Mouse (Mus musculus): Measurements from ENCODE around the gene Nat9.

Nat9 gene

DNA sequence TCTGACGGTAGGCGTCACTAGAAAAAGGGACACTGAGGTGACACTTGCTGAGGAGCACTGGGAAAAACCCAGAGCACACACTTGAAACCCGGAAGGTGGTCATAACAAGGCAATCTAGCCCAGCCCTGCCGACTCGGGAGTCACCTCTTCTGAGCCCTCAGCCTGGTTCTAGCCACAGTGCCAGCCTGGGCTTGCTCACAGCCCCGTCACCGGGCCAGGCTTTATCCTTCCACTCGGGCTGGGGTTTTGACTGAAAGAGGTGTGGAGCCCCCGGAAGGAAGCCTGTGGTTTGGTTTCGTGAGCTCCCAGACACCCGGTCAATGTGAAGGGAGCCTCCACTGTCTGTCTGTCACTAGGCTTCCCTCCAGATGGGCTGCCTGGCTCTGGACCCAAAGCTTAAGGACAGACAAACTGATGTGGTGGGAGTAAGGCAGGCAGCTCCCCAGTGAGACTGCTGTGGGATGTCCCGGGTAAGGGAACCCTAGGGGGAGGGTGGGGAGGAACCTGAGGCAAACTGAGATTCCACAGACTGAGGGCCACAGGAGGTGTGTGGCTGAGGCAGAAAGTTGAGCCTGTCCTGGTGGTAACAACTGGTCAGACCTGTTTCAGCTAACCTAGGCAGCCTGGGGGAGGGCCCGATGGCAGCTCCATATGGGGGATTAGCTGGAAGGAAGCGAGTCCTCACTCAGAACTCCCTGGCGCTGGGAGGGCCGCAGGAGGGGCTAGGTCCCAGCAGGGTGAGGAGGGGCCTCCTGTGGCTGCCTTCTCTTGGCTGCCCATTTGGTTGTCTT is 13.9 kb downstream of the Nat9 start:
- no peak for DNase-seq

DNA sequence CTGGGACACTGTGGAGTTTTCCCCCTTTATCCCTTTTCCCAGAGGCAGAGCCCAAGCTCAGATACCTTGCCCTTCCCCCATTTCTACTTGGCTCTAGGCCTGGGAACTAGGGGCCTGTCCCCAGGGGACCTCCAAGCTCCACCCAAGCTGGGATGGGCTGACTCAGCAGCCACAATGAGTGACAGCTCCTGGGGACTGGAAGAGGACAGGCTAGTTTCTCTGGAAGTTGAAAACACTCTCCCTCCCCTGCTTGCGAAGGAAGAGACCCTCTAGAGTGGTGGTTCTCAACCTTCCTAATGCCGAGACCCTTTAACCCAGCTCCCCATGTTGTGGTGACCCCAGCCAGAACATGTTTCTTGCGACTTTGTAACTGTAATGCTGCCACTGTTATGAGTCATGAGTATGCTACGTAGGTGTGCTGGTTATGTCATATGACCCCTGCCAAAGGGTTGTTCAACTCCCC is 14.8 kb downstream of the Nat9 start:
- DNase-seq, result peak; percentile 72

DNA sequence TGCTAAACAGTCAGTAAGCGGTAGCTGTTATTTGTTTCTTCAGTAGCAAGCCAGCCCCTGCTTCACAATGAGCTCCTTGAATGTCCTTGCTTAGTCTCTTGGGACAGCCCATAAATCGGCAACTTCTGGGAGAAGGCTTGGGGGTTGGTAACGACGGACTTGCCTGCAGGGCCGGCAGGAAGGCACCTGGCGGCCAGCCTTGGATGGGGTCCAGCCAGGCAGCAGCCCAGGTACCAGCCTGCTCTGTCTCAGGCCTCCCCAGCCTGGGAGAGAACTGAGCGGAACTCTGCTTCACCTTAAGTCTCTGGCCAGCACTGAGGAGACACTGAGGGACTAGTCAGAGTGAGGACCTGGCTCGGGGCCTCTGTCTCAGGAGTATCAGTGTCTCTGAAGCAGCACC is 16.5 kb downstream of the Nat9 start:
- no peak for DNase-seq

- no peak for DNase-seq
These were observed 18.2 kb downstream of the Nat9 start for GRCm38 (mm10) chr11:115169430-115169829.

DNA sequence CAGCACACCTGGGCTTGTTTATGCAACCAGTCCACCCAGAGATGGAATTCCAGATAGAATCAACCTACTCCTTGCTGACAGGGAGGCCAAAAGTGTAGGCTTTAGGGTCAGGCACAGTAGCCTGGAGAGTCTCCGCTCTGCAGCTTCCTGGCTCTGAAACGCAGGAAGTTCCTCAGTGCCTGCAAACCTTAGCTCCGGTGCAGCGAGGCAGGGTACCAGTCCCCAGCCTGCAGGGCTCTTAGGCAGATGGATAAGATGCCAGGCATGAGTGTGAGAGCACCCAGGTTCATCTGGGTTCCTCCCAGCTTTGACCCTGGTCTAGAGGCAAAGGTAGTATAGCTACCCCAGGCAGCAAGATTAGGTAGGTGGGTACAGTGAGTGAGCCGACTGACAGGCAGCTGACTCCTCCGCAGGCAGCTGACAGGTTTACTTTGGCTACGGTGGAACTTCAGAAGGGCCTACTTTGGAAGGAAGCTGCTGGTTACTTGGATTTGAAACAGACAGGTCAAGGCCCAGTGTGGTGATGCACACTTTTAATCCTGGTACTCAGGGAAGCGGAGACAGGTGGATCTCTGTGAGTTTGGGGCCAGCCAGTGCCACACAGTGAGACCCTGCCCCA is 19.9 kb downstream of the Nat9 start:
- no peak for DNase-seq

GRCm38 (mm10) chr11:115166776-115167175 is 20.9 kb downstream of the Nat9 start:
- no peak for DNase-seq

GRCm38 (mm10) chr11:115164976-115165374 is 22.7 kb downstream of the Nat9 start:
- DNase-seq, result no peak

DNA sequence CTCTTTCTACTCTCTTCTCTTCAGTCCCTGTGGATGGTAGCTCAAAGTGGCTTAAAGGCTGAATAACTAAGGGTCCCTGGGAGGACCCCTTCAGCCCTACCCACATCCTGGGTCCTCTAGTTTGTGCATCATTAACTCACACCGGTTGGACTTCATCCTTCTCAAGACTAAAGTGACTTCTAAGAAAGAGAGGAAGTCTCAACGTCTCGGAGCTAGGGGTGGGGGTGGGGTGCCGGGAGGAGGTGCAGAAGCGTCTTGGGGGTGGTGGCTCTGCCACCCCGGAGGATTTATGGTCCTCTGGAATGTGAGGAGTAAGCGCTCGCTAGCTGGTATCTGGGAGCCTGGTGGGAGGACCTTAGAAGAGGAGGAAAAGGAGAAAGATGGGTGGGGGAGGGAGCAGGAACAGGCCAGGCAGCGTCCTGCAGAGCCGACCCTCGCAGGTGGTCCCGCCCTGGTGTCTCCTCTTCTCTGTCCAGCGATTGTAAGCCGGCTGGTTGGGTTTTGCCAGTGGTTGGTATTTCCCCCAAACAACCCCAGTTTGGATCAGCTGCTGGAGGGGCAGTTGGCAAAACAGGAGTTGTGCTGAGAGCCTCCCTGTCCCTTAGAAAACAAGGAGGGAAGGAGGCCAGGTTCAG is 23.2 kb downstream of the Nat9 start:
- no peak for DNase-seq

- peak; percentile 68 for DNase-seq
These were observed 24.0 kb downstream of the Nat9 start for GRCm38 (mm10) chr11:115163568-115164150.

GRCm38 (mm10) chr11:115162832-115163480 is 24.7 kb downstream of the Nat9 start, which contains the start of gene Slc9a3r1:
Gene Slc9a3r1, plus strand, starts transcription at chr11:115163341.
- peak; percentile 98 for DNase-seq

- no peak for DNase-seq
These were observed 25.5 kb downstream of the Nat9 start for GRCm38 (mm10) chr11:115162205-115162601.

DNA sequence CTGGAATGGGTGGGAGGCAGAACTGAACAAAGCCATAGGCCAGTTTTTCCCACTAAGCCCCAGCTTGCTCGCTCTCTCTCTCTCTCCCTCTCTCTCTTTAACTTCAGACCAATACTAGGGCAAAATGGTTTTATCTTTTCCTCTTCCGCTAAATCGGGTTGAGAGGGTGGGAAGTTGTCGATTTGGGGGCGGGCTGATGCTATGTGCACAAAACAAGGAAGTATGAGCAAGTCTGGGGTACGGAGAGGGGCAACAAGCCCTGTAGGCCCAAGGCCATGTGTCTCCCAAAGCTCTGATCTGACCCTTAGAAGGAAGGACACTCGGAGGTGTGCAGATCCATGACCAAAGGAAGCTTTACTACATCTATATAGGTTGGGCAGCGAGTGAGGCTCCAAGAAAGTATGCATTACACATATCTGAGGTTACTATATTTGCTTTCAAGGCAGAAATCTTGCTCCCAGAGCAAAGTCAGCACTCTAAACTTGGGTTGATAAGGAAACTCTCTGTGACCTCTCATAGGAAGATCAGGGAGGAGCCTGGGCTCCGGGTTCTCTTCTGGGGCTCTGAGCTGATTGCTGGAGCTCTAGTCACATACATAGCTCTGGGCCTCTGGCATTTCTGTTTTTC is 26.0 kb downstream of the Nat9 start:
- DNase-seq, result no peak

- DNase-seq, result peak; percentile 81
These were observed 26.6 kb downstream of the Nat9 start for GRCm38 (mm10) chr11:115160883-115161577.

DNA sequence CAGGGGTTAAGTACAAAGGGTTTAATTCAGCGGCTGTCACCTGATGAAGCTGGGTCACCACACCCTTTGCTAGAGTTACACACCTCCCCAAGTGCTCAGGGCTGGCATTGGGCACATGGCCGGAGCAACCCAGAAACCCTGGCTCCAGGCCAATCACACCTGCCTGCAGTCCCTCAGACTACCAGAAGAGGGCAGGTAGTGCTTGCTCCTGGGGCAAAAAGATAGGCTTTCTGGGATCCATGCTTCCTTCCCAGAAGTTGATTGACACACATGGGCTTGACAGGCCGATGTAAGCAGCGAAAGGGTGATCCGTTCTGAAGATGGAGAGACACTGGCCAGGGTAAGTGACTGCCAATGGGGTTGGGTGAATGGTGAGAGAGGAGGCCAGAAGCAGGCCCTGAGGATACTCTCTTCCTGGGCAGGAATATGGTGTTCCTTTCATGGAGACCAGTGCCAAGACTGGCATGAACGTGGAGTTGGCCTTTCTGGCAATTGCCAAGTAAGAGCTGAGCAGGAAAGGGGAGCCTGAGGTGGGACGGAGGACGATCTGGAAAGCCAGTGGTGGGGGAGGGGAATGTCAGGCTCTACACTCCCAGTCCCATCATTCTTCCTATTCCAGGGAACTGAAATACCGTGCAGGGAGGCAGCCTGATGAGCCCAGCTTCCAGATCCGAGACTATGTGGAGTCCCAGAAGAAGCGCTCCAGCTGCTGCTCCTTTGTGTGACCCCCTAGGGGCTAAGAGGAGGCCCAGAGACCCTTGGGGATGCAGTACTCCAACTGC is 27.5 kb downstream of the Nat9 start:
- DNase-seq, result peak; percentile 60

DNA sequence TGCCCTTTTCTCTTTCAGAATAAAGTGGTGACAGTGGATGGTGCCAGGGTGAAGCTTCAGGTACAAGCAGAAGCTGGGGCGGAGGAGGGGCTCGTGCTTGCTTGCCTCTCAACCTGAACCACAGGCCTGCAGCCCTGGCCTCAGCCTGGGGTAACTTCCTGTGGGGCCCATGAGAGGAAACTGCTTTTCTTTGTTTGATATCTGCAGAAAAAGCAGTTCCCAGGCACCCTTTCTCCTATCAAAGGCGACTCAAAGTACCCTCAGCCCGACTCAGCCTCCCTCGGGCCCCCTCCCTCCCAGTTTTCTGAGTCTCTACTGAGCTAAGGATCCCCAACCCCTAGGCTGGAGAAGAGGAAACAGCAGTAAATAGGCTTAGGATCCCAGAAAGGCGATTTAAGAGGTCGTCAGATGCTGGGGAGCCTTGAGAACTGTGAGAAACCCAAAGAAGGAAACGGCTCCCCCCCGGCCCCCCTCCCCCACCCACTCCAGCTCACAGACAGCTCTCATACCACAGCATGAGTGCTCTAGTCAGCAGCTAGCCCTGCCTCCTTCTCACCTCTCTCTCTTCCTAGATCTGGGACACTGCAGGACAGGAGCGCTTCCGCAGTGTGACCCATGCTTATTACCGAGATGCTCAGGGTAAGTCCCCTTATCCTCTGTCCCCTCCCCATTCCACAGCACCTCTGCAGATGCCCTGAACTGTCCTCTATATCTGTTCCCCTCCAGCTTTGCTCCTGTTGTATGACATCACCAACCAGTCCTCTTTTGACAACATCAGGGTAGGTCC is 29.5 kb downstream of the Nat9 start:
- no peak for DNase-seq

GRCm38 (mm10) chr11:115155053-115155634 is 32.5 kb downstream of the Nat9 start:
- no peak for DNase-seq

- peak; percentile 78 for DNase-seq
These were observed 33.9 kb downstream of the Nat9 start for GRCm38 (mm10) chr11:115153699-115154292.

DNA sequence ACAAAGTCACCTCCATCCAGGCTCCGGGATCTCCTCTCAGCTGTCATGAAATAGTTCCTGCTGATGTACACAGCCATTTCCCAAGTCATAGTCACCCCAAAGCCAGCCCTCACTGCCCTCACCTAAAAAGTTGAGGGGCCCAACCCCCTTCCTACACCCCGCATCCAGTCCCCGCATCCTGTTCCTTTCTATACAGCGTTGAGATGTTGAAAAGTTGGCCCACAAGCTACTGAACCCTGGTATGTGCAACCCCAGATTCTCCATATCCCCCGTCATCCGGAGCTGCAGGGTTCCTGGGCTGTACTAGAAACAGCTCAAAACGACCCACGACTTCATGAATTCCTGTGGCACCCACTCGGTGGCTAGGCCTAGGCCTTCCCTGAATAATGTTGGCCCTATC is 34.6 kb downstream of the Nat9 start:
- no peak for DNase-seq

- DNase-seq, result peak; percentile 93
These were observed 35.8 kb downstream of the Nat9 start for GRCm38 (mm10) chr11:115151755-115152429.
